Mouse (Mus musculus) hematopoietic stem cell, adult 5-6 weeks (primary cell): ENCODE measurements around the gene Mars. TPM values are rescaled to one million over a fixed set of nuclear protein-coding genes. Genes with fewer than 3 reads are reported as not detected.
A peak's percentile ranks its signal among the peaks of the same experiment; 100 is the strongest.

Experiments used
- ATAC-seq, 2 experiments: fragments of 125-278 bp in 1 of 2; replicated peaks in 1 of 2; 2 replicates each; pipeline ENCODE4 v1.8.0; 2016 to 2017; ENCODE audit warnings: inconsistent platforms in 2 of 2, mild to moderate bottlenecking in 2 of 2, moderate number of reproducible peaks in 2 of 2, low read depth in 1 of 2, moderate TSS enrichment in 1 of 2; ENCODE audit not compliant: low FRiP score in 2 of 2, poor library complexity in 2 of 2, severe bottlenecking in 2 of 2, insufficient read depth in 1 of 2, low TSS enrichment in 1 of 2
- total RNA-seq: library from RNA; stranded (forward); fragments of 172-1452, 232-1000 nt; gene quantifications from 2 replicates; pipeline ENCODE4 v1.2.3, GENCODE M21; 2017

The Mars gene
- total RNA-seq, 1 experiment from 2014 or later = 211 TPM

DNA sequence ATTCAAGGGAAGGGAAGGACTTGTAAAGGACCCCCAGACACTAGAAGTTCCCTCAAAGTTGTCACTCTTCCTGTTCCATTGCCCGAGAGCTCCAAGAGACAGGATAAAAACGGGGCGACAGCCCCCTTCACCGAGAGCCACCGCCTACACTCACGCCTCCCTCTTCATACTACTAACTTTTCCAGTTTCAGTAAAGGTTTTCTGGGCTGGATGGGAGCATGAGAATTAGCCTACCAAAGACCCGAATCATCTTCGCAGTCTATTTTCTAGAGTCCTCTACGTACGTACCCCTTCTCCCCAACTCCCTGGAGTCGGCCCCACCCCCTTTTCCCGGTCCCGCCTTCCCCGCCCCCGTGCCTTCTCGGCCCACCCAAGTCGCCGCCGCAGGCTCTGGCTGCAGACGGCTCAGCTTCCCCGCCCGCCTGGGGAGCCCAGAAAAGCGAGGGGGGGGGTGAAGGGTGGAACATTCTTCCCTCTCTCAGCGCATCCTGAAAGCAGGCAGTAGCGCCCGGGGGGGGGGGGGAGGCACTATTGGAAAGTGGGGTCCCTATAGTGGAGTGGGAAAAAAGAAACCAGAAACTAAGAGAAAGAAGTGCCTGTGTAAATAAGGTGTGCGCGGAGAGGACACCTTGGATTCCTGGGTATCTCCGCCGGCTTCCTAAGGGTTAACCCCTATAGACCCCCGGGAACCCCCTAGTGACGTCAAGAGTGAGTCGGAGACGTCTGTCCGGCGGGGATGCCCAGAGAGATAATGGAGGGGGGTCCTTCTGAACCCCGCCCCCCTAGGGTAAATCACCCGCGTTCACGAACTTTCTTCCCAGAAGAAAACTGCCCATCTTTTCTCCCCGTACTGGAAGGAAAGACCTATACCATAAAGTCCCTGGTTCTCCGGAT is 28.3 kb upstream of the Mars start:
- ATAC-seq = no peak

DNA sequence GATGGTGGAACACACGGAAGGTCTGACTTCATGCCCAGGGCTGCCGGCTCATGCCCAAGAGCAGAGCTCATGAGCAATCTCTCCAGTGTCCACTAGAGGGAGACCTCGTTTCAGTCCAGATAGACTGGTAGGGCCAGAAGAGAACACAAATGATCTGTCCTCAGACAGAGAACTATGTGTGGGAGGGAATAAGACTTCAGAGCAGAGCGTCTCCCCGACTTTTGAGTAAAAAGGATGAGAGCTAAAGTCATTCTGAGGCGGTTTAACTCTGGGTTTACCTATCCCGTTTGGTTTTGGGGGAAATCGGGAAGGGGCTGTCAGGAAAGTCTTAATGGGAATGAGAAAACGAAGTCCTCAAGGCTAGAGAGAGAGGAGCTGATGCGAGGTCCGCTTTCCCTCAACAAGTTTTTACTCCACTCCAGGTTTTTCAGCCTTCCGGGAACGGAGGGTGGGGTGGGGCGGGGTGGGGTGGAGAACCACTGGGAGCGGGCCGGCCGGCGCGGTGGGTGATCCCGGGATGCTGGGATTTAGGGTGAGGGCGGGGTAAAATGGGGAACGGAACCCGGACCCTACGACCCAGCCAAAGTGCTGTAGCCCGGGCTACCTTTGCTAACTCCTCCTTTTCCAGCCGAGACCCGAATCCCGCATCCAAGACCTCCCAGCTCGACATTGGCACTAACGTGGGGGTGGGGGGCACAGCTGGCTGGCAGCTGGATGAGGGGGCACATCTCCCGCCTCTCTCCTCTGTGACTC is 27.5 kb upstream of the Mars start:
- ATAC-seq = peak; percentile 84 to 89

DNA sequence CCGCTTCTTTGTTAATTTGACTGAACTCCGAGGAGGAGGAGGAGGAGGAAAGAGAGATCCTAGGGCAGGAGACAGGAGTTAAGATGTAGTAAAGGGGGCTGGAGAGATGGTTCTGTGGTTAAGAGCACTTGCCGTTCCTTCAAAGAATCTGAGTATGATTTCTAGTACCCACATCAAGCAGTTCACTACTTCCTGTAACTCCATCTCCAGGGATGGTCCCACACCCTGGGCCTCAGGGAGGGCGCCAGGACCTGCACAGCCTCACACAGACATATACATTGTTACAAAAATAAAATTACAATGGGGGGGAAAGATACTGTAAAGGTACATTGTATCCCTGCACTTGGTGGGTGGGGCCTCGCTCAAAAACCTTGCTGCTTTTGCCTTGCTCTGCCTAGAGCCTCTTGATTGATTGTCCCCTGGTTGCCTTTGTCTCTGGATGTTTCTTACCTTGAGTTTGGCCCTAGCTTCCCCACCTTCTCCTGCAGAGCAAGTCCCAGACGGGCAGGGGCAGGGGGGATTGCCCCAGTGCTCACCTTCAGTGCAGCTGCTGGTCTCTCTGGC is 26.0 kb upstream of the Mars start:
- no peak for ATAC-seq

DNA sequence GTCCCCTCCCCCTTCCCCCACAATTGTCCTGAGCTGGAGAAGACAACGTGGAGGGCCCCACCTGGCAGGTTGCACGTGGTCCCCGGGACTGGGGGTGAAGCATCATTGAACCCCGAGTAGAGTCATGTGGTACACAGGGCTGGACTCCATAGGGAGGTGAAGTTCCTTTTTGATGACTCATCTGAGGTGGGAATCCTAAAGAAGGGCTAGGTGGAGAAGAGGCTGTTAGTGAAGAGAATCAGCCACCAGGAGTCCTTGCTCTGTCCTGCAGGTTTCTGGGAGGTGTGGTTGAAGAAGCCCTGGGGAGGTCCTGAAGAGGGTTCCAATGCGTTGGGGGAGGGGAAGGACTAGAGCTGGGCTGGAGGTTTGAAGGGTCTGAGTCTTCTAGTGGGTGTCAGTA is 25.4 kb upstream of the Mars start:
- no peak for ATAC-seq

- no peak for ATAC-seq
Observed at GRCm38 (mm10) chr10:127335271-127335670, 23.7 kb upstream of the Mars start.

GRCm38 (mm10) chr10:127333152-127333551 is 21.6 kb upstream of the Mars start:
- ATAC-seq = no peak

- 0 out of 4 replicates have a peak, but pooled peaks of 1 of the 2 experiments have one; percentile 27 for ATAC-seq
Observed at GRCm38 (mm10) chr10:127332211-127332874, 20.8 kb upstream of the Mars start.

GRCm38 (mm10) chr10:127330212-127330611 is 18.6 kb upstream of the Mars start:
- no peak for ATAC-seq

GRCm38 (mm10) chr10:127327461-127328145 is 16.0 kb upstream of the Mars start:
- no peak for ATAC-seq

DNA sequence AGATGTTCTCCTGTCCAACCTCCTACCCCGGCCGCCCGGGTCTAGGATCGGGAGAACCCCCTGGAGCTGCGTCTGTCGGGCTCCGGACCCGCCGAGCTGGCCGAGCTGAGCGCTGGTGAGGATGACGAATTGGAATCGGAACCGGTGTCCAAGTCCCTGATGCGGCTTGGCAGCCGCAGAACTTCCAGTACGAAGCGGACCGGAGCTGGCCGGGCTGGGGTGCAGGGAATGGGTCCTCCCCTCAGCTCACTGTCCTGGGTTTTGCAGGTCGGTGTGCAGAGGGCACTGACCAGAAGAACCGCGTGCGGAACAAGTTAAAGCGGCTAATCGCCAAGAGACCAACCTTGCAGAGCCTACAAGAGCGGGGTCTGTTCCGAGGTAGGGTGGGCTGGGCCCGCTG is 15.2 kb upstream of the Mars start:
- no peak for ATAC-seq

- peak; percentile 15 to 23; a peak in 3 of 4 replicates for ATAC-seq
Observed at GRCm38 (mm10) chr10:127326017-127326801, 14.6 kb upstream of the Mars start.

DNA sequence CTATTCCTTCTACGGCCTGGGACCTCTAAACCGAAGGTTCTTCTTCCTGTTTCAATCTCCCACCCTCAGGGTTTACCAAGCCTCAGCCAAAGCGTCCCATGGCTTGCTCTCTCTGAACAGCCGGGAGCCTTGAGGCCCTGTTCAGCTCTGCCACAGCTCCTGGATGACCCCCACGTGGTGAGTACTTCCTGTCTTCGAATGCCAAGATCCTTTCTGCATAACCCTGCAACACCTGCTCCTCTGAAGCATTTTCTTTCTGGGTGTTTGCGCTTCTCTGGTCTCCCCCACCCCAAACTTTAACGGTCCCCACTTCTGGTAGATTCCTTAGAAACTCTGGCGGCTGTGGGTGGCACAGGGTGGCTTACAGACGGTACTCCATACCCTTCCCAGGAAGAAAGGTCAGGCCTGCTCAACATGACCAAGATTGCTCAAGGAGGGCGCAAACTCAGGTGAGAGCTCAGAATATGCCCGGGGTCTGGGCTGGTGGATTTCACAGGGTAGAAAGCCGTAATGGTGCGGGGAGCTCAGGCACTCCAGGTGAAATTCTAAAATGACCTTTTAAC is 13.9 kb upstream of the Mars start:
- 0 out of 4 replicates have a peak, but pooled peaks of 1 of the 2 experiments have one; percentile 9 for ATAC-seq

GRCm38 (mm10) chr10:127324495-127324894 is 12.9 kb upstream of the Mars start:
- ATAC-seq = peak; percentile 68 to 84

GRCm38 (mm10) chr10:127323131-127323855 is 11.7 kb upstream of the Mars start:
- ATAC-seq = peak; percentile 23 to 57; a peak in 2 of 4 replicates

DNA sequence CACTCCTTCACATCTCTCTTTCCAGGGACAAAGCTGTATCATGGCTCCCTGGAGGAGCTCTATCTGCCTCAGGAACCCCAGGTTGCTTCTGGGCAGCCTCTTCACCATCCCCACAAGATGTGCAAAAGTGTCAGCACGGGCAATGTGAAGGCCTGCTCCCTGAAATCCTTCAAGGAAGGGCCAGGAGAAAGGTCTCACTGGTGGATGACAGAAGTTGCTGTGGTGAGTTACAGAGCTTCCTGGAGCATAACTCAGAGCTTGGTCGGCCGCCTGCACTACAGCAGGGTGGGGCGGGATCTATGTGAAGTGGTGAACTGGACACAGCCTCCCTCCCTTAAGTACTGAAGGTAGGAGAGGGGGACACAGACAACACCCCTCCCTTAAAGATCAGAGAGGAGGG is 11.1 kb upstream of the Mars start:
- no peak for ATAC-seq
